Mouse (Mus musculus) kidney, embryonic 16.5 days (tissue): ENCODE results near the gene Ank2. TPM values are rescaled to one million over a fixed set of nuclear protein-coding genes. Genes with fewer than 3 reads are reported as not detected.

Experiments used
- ATAC-seq: fragments of 200-750 bp; cut with Nextera tagmentation; 2 replicates; pipeline ENCODE4 v1.8.0; 2017; ENCODE audit warnings: moderate TSS enrichment; ENCODE audit not compliant: low FRiP score, low TSS enrichment
- H3K27ac ChIP-seq: fragments of 300-500 bp; sonication (generic); 2 replicates; pipeline ENCODE4 v1.5.1; 2014; ENCODE audit warnings: low read length
- H3K27me3 ChIP-seq: fragments of 300-500 bp; sonication (generic); 2 replicates; pipeline ENCODE4 v1.6.1; 2014; ENCODE audit warnings: low read length, control low read depth, mixed read lengths; ENCODE audit not compliant: insufficient read depth
- H3K36me3 ChIP-seq: fragments of 300-500 bp; sonication (generic); 2 replicates; pipeline ENCODE4 v1.6.1; 2014; ENCODE audit warnings: low read length, control low read depth, mixed read lengths; ENCODE audit not compliant: insufficient read depth
- H3K4me1 ChIP-seq: fragments of 300-500 bp; sonication (generic); 2 replicates; pipeline ENCODE4 v1.6.1; 2014; ENCODE audit warnings: low read length, control low read depth, mixed read lengths; ENCODE audit not compliant: insufficient read depth
- H3K4me2 ChIP-seq: fragments of 300-500 bp; sonication (generic); replicated peaks from 2 replicates; pipeline ENCODE4 v1.6.1; 2014; ENCODE audit warnings: low read depth, low read length
- H3K4me3 ChIP-seq: fragments of 300-500 bp; sonication (generic); 2 replicates; pipeline ENCODE4 v1.5.1; 2014; ENCODE audit warnings: mild to moderate bottlenecking, low read length
- H3K9ac ChIP-seq: fragments of 300-500 bp; sonication (generic); replicated peaks from 2 replicates; pipeline ENCODE4 v1.6.1; 2014; ENCODE audit warnings: low read length
- H3K9me3 ChIP-seq: fragments of 300-500 bp; sonication (generic); 2 replicates; pipeline ENCODE4 v1.6.1; 2016; ENCODE audit warnings: low read length, control low read depth
- WGBS: fragments of 180-500 bp; shearing (Covaris S2); extraction: QIAGEN DNeasy Blood & Tissue Kit; methylation state at CpG from one replicate; pipeline ENCODE4 v1.1.7; 2014; 5-methylcytosine and 5-hydroxymethylcytosine counted together
- polyA plus RNA-seq: library from polyadenylated mRNA; unstranded; fragments of >200 nt; fragmentation: Nextera tagmentation; extraction: Ambion mirVana; gene quantifications from 2 replicates; pipeline ENCODE4 v1.2.1, GENCODE M21; 2015

Ank2 gene
- polyA plus RNA-seq, 1 experiment from 2014 or later = 7.5 TPM

DNA sequence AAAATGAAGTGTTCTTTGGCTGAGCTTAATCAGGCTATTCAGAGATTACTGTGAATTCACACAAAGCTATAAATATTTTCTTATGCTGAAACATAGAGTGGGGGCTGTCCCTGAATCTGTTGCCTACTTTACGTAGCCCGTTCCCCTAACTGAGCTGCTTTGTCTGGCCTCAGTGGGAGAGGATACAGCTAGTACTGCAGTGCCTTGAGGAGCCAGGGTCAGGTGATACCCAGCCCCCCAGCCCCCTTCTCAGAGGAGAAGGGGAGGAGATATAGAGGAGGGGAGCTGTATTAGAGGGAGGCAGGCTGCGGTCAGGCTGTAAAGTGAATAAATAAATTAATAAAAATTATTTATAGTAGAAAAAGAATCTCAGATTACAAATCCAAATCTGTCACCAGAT lies 519.5 kb downstream of the Ank2 start:
- H3K4me2 ChIP-seq = no peak overlapping the region
- WGBS = 83% methylated on average over 3 of the region's 3 CpGs
- no peaks in the 10 kb centered on the region for H3K4me1 ChIP-seq
- no peaks in the 10 kb centered on the region for H3K27me3 ChIP-seq
- no peak for ATAC-seq
- no peak overlapping the region for H3K4me3 ChIP-seq
- no peak overlapping the region for H3K27ac ChIP-seq
- no peaks in the 10 kb centered on the region for H3K9me3 ChIP-seq
- H3K36me3 ChIP-seq = no peaks in the 10 kb centered on the region
- H3K9ac ChIP-seq = no peak overlapping the region

DNA sequence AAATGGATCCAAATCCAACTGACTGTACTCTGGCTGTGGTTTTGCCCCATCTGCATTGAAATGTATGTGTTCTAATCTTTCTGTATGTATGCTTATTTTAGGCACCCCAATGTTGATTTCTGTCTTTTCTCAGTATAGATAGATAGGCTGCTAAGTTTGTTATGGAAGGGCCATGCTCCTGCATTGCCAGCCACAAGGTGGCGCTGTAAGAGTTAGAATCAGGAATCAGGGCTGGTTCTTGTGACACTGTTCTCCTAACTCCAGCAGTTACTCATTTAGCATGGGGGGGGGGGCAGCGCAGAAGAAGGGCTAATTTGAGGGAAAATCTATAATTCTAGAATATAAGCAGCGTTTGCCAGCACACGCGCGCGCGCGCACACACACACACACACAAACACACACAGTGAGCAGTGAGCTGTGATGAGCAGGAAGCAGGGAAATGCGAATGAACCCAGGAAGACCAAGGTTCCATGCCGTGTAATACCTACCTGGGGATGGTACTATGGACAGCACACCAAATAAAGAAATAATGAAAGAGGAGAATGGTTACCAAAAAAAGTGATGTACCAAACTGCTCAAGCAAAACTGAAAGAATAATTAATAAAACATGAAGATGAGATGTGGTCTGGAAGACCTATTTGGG lies 520.3 kb downstream of the Ank2 start:
- Histone ChIP-seq H3K9ac (no peak overlapping the region), H3K4me3 (no peak overlapping the region), H3K36me3 (no peaks in the 10 kb centered on the region), H3K4me1 (no peaks in the 10 kb centered on the region), H3K27ac (no peak overlapping the region), H3K4me2 (no peak overlapping the region), H3K27me3 (no peaks in the 10 kb centered on the region), H3K9me3 (no peaks in the 10 kb centered on the region)
- ATAC-seq = peak; percentile 49; the same call in 1 of the 2 replicates
- WGBS = 70% methylated on average over 11 of the region's 11 CpGs

DNA sequence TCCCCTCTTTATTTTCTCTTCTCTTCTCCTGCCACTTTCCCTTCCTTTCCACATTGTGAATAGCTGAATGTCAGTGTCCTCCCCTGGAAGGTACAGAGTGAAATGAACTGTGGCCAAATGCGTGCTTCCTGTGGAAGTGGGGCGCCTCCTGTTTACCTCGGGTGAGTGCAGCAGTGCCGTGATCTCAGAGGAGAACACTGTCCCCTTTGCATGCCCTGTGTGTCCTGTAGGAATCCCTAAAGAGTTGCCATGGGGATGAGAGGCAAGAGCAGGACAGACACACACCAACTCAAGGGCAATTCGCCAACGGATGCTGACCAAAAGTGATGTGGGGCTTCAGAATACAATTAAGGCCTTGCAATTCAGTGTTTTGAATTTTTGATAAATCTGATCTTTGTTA lies 521.8 kb downstream of the Ank2 start:
- no peak overlapping the region for H3K9ac ChIP-seq
- WGBS = 56% methylated on average over 6 of the region's 6 CpGs
- no peak for ATAC-seq
- H3K4me2 ChIP-seq = no peak overlapping the region
- H3K27me3 ChIP-seq = no peaks in the 10 kb centered on the region
- H3K4me3 ChIP-seq = no peak overlapping the region
- H3K9me3 ChIP-seq = no peaks in the 10 kb centered on the region
- H3K36me3 ChIP-seq = no peaks in the 10 kb centered on the region
- no peaks in the 10 kb centered on the region for H3K4me1 ChIP-seq
- no peak overlapping the region for H3K27ac ChIP-seq

DNA sequence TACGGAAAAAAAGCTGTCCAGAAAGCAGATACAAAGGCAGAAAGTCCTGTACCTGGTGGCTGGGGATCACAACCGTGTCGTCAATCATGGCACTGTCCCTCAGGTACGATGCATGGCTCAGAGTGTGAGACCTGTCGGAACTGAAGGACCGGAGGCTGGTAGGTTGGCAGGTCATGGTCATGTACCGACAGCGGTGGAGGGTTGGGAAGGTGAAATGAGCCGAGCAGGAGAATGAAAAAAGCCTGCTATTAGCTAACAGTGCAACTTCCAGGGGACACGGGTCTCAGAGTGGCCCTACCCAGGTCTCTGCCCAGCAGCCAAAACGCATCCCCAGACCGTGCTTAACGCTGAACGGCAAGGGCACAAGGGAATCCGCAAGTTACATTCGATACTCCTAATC lies 522.4 kb downstream of the Ank2 start:
- H3K4me3 ChIP-seq = no peak overlapping the region
- H3K36me3 ChIP-seq = no peaks in the 10 kb centered on the region
- H3K27ac ChIP-seq = no peak overlapping the region
- H3K27me3 ChIP-seq = no peaks in the 10 kb centered on the region
- H3K4me1 ChIP-seq = no peaks in the 10 kb centered on the region
- 78% methylated on average over 16 of the region's 16 CpGs for WGBS
- H3K9me3 ChIP-seq = no peaks in the 10 kb centered on the region
- no peak overlapping the region for H3K4me2 ChIP-seq
- no peak overlapping the region for H3K9ac ChIP-seq
- ATAC-seq = no peak

DNA sequence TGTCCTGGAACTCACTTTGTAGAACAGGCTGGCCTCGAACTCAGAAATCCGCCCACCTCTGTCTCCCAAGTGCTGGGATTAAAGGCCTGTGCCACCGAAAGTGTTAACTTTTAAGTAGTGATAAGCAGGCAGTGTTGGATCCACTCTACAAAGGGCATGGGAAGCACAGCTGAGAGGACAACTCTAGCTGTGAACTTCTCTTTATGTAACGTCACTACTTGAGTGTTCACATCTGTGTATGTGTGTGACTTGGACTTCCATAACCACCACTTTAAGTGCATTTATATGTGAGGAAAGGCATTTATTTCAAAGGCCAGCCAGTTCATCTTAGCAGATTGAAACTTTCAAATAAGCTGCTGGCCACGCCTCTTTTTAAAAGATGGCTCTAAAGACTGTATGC lies 523.7 kb downstream of the Ank2 start:
- Histone ChIP-seq H3K4me1 (no peaks in the 10 kb centered on the region), H3K9me3 (no peaks in the 10 kb centered on the region), H3K27ac (no peak overlapping the region), H3K27me3 (no peaks in the 10 kb centered on the region), H3K36me3 (no peaks in the 10 kb centered on the region), H3K4me2 (no peak overlapping the region), H3K4me3 (no peak overlapping the region), H3K9ac (no peak overlapping the region)
- 74% methylated on average over 5 of the region's 5 CpGs for WGBS
- ATAC-seq = peak; percentile 80; the same call in 1 of the 2 replicates

DNA sequence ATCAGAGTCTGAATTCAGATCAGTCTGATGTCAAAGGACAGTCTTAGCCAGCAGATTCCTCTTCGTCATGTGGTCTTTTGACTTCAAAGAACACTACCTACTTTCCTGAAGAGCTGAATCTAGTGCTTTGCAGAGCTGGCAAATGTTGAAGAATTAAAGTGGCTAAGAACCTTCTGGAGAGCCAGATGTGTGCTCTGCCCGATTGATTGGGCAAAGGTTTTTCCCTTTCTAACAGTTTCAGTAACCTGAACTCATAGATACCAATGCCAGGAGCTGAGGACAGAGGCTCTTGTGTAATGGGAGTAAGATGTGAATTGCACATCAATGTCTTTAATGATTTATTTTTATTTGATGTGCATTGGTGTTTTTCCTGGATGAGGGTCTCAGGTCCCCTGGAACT lies 525.6 kb downstream of the Ank2 start:
- no peak for ATAC-seq
- Histone ChIP-seq H3K4me2 (no peak overlapping the region), H3K9me3 (no peaks in the 10 kb centered on the region), H3K4me3 (no peak overlapping the region), H3K27me3 (no peaks in the 10 kb centered on the region), H3K4me1 (no peaks in the 10 kb centered on the region), H3K9ac (no peak overlapping the region), H3K36me3 (no peaks in the 10 kb centered on the region), H3K27ac (no peak overlapping the region)
- WGBS = 82% methylated on average over 2 of the region's 2 CpGs

DNA sequence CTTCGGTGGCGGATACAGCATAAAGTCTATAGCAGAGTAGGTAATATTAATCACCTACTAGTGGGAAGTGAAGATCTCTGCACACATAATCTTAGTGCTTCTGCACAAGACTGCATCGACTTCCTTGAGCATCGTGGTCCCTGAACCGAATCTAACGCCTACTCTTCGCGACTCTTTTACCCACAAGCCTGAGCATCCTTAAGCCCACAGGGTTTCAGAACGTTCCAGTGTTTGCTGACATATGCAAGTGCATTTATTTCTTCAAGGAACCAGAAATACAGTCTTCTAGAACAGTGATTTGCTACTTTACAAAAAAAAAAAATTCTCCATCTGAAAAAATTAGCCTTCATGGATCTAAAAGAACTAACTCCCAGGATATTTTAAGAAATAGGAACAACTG lies 527.6 kb downstream of the Ank2 start:
- WGBS = 93% methylated on average over 9 of the region's 9 CpGs
- Histone ChIP-seq H3K4me2 (no peak overlapping the region), H3K27me3 (no peaks in the 10 kb centered on the region), H3K27ac (no peak overlapping the region), H3K36me3 (no peaks in the 10 kb centered on the region), H3K4me1 (no peaks in the 10 kb centered on the region), H3K4me3 (no peak overlapping the region), H3K9me3 (no peaks in the 10 kb centered on the region), H3K9ac (no peak overlapping the region)
- ATAC-seq = no peak

DNA sequence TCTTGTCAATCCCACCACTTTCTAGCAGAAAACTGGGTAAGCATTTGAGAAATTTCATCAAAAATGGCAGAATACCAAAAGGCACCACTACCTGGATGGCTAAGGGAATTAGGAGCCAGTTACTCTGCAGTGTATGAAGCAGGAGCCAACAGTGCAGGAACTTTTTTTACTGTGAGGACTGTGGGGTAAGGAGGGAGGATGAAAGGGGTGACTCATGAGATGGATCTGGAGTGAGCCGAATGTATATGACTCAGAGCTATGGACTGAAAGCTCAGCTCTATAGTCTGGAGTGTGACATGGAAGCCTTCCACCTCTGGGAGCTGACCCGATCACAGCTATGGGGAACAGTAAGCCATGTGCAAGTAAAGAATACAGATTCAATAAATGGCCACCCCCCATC lies 530.4 kb downstream of the Ank2 start:
- ATAC-seq = no peak
- 87% methylated on average over 2 of the region's 2 CpGs for WGBS
- no peak overlapping the region for H3K4me2 ChIP-seq

DNA sequence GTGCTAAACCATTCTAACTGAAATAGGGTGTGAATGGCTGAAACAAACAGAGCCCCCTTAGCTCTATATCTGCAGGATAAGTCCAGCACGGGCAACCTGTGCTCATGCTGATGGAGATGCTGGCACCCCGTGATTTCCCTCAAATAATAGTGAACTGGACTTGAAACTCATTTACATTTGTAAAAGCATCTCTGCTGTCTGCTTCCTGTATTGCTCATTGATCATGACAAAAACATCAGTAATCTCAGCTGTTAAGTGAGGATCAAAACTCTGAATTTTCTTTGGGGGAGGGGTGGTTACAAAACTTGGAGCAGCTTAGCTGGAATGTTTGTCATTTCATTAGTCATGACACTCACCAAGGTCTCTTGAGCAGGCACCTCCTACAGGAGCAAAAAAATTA lies 533.4 kb downstream of the Ank2 start:
- ATAC-seq = no peak
- WGBS = 89% methylated on average over 2 of the region's 2 CpGs
- no peak overlapping the region for H3K27ac ChIP-seq
- H3K27me3 ChIP-seq = no peaks in the 10 kb centered on the region
- H3K9me3 ChIP-seq = no peaks in the 10 kb centered on the region
- no peak overlapping the region for H3K4me2 ChIP-seq
- no peak overlapping the region for H3K4me3 ChIP-seq
- H3K9ac ChIP-seq = no peak overlapping the region
- no peaks in the 10 kb centered on the region for H3K36me3 ChIP-seq
- H3K4me1 ChIP-seq = no peaks in the 10 kb centered on the region

More for the DNA sequence above, 530.4 kb downstream of the Ank2 start:
- no peaks in the 10 kb centered on the region for H3K9me3 ChIP-seq
- no peak overlapping the region for H3K27ac ChIP-seq
- H3K27me3 ChIP-seq = no peaks in the 10 kb centered on the region
- H3K9ac ChIP-seq = no peak overlapping the region
- no peak overlapping the region for H3K4me3 ChIP-seq
- no peaks in the 10 kb centered on the region for H3K36me3 ChIP-seq
- no peaks in the 10 kb centered on the region for H3K4me1 ChIP-seq

DNA sequence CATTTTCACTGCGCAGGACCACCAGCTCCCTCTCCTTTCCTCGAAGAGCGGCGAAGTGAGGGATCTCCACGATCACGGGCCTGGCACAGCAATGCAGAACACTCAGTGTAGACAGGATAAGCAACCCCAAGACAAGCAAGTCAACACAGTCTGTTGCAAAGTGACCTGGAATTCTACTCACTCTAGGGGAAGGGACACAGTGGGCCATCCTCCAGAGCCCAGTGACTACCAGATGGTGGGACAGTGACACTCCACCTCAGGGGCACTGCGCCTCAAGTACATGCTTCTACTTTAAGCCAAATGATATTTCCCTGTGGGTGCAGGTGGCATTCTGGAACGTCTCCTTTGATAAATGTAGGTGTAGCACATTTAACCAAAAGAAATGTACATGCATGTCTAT lies 536.8 kb downstream of the Ank2 start:
- Histone ChIP-seq H3K36me3 (no peaks in the 10 kb centered on the region), H3K9me3 (no peaks in the 10 kb centered on the region), H3K4me3 (no peak overlapping the region), H3K9ac (no peak overlapping the region), H3K4me2 (no peak overlapping the region), H3K27me3 (no peaks in the 10 kb centered on the region), H3K27ac (no peak overlapping the region), H3K4me1 (no peaks in the 10 kb centered on the region)
- no peak for ATAC-seq
- 95% methylated on average over 8 of the region's 8 CpGs for WGBS
